Mouse (Mus musculus): ENCODE measurements around the gene Fpgs.

Fpgs gene

GRCm38 (mm10) chr2:32700966-32701743 is 2.8 kb downstream of the Fpgs start:
- DNase-seq (ENCODE audit: low spot score): no peak

DNA sequence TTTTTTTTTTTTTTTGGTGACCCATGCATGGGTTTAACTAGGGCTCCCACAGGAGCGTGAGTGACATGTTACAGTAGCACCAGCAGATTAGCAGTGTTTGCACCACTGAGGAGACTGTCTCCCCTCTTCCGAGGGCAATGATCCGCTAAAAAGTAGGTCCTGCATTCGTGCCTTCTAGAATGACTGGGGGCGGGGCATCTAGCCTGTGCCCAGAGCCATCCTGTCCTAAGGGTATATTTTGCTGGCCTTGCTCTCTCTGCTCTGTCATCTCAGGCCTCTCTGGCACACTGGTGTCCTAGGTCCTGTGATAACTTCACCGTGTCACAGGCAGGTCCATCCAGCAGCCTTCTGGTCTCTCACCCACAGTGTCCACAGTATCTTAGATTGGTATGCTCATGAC is 4.3 kb downstream of the Fpgs start:
- no peak for DNase-seq (ENCODE audit: low spot score)

DNA sequence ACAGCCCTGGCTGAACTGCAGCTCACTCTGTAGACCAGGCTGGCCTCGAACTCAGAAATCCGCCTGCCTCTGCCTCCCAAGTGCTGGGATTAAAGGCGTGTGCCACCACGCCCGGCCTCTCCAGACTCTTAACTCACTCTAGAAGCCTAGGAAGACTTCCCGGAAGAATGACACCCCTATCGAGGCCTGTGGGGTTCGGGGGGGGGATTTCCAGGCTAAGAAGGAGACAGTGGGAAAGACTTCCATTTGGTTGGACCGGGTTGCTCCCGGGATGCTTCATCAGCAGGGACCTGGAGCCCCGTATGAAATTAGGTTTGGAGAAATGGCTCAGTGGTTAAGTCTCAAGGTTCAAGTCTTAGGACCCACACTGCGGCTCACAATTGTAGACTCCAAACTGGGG is 9.3 kb downstream of the Fpgs start:
- DNase-seq (ENCODE audit: low spot score): no peak

- DNase-seq (ENCODE audit: low spot score): peak; percentile 96
Observed at GRCm38 (mm10) chr2:32693823-32694411, 10.0 kb downstream of the Fpgs start.

GRCm38 (mm10) chr2:32693282-32693681 is 10.7 kb downstream of the Fpgs start:
- DNase-seq (ENCODE audit: low spot score): no peak

- DNase-seq (ENCODE audit: low spot score): no peak
Observed at GRCm38 (mm10) chr2:32692496-32692895, 11.4 kb downstream of the Fpgs start.

- DNase-seq (ENCODE audit: low spot score): no peak
Observed at GRCm38 (mm10) chr2:32691041-32691440, 12.9 kb downstream of the Fpgs start.

GRCm38 (mm10) chr2:32689420-32689819 is 14.5 kb downstream of the Fpgs start:
- peak; percentile 78 for DNase-seq (ENCODE audit: low spot score)

DNA sequence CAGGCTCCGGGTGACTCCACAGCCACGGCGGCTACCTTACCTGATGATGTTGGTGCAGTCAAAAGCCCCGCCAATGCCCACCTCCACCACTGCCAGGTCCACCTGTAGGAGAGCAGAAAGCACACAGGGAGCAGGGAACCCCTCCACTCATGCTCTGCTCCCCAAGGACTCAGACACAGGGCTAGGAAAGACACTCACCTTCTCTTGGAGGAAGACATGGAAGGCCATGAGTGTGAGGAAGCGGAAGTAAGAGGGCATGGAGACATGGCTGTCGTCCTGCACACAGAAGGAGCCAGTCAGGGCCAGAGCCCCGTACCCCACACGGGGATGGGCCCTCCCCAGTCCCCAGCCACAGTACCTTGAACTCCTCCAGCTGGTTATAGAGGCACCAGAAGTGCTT is 16.4 kb downstream of the Fpgs start:
- DNase-seq (ENCODE audit: low spot score): no peak

- DNase-seq (ENCODE audit: low spot score): no peak
Observed at GRCm38 (mm10) chr2:32686640-32687039, 17.3 kb downstream of the Fpgs start.

DNA sequence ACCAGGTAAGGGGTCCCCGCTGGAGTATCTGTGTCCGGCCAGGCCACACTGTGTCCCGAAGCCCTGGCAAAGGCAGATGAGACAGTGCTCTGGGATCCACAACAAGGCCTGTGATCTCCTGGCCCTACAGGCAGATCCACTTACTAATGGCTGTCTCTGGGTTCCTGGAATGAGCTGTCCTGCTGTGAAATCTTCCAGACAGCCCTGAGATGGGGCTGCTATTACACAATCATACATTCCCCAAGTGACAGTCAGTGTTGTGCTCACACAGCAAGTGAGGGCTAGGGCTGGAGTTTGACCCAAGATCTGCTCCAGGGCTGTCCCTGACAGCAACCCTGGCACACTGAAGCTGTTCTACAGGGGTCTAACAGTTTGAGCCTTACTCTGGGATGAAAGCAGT is 18.1 kb downstream of the Fpgs start:
- DNase-seq (ENCODE audit: low spot score): no peak

DNA sequence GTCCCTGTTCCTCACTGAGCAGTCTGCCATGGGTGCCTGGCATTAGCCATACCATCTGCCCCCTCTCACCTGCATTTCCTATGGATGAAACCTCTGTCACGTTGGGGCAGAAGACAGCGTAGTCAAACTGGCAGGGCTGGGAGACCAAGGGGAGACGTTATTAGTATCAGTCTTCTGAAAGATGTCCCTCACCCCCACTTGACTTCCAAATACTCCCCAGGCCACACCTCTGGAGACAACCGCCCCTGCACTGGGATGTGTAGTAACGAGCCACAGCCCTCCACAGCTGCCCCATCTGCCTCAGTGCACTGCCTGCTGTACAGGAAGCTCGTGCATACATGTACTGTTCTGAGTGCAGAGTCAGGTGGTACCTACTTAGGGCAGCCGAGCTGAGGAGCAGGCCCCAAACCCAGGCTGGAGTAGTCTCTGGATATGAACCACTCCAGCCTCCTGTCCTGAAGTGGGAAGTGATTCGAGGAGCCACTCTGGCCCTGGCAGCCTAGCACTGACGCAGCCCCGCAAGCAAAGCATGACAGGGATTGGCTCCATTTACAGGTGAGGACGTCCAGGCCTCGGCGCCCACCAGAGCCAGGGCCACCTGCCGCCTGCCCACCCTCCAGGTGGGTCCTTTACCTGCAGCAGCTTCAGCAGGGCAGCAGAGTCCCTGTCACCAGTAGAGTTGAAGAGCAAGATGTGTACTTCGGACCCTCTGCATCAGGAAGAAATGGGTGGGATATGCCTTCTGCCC is 19.1 kb downstream of the Fpgs start:
- DNase-seq (ENCODE audit: low spot score): no peak

DNA sequence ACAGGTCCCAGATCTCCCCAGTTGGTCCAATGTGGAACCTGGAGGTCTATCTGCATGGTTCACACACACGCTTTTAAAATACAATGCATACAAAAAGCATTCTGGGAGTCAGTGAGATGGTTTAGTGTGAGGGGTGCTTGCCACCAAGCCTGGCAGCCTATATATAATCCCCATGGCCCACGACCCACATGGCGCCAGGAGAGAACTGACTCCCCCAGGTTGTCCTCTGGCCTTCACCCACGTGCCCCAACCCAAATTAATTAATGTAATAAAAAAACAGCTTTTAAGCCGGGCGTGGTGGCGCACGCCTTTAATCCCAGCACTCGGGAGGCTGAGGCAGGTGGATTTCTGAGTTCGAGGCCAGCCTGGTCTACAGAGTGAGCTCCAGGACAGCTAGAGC is 20.2 kb downstream of the Fpgs start:
- no peak for DNase-seq (ENCODE audit: low spot score)

GRCm38 (mm10) chr2:32682721-32683417 is 21.1 kb downstream of the Fpgs start:
- no peak for DNase-seq (ENCODE audit: low spot score)

- no peak for DNase-seq (ENCODE audit: low spot score)
Observed at GRCm38 (mm10) chr2:32681754-32682153, 22.2 kb downstream of the Fpgs start.

- no peak for DNase-seq (ENCODE audit: low spot score)
Observed at GRCm38 (mm10) chr2:32680961-32681650, 22.8 kb downstream of the Fpgs start.

DNA sequence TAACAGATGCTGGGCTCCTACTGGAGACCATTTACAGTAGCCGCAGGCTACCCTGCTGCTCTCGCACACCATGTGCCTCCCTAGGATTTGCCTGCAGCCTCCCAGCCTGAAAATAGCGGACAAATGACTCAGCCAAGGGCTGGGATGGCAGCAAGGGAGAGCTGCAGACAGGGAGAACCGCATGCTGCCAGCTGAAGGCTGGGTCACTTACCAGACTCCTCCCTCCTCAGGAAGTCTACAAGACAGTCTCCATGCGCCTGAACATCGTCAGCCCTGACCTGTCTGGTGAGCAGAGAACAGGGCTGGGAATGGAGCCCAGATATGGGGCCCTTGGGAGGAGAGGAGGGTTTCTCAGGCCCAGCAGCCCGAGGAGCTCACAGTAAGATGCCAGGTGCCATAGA is 23.9 kb downstream of the Fpgs start:
- peak; percentile 63 for DNase-seq (ENCODE audit: low spot score)

DNA sequence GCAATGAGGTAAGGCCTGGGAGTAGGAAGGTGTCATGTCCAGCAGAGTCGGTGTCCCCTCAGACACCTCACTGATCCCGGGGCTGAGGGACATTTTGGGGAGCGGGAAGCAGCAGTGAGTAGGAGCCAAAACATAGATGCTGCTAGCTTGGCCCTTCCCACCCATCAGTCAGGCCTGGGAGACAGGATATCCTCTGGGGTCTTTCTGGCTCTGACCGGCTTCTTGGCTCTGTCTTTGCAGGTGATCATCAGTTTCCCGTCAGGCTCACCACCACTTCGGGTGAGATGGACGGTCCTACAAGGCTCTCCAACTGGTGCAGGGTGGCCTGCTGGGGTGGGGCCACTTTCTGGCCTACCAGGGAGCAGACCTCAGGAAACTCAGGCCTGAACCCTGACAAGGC is 26.3 kb downstream of the Fpgs start:
- no peak for DNase-seq (ENCODE audit: low spot score)

DNA sequence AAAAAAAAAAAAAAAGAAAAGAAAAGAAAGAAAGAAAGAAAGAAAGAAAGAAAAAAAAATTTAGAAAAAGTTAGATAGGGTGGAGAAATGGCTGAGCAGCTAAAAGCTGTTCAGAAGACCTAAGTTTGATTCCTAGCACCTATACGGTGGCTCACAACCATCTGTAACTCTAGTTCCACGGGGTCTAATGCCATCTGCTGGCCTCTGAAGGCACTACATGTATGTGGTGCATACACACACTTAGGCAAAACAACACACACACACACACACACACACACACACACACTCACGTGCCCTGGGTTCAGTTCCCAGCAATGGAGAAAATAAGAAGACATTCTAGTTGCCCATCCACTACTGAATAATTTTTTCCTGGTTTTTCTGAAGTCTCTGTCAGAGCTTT is 27.1 kb downstream of the Fpgs start:
- DNase-seq (ENCODE audit: low spot score): no peak

- no peak for DNase-seq (ENCODE audit: low spot score)
Observed at GRCm38 (mm10) chr2:32673176-32673917, 30.6 kb downstream of the Fpgs start.

DNA sequence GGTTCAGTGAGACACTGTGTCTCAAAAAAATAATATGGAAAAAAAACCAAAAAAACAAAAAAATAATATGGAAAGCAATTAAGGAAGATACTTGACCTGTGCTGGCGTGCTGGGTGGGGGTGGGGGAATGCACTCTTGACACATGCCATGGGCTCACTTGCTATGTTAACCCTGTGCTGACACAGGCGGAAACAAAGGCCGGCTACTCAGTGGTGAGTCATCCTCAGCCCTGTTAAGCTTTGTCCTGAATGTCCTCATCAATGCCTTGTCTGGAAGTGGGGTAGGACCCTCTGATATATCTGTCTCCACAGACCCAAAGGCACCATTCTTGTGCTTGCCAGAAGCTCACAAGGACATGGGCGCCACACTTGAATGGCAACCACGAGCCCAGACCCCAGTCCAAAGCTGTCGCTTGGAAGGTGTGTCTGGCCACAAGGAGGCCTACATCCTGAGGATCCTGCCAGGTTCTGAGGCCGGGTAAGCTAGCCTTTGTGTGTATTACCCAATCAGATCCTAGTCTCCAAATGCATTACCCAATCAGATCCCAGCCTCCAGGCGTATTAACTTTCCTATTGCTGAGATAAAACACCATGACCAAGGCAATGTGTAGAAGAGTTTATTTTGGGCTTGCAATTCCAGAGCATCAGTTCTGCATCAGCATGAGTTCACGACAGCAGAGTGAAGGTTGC is 31.9 kb downstream of the Fpgs start:
- DNase-seq (ENCODE audit: low spot score): no peak

Data from testis, postnatal 14 days (tissue).